Mouse (Mus musculus) heart, adult 18-20 months (tissue): ENCODE results near the gene Crat. TPM values are rescaled to one million over a fixed set of nuclear protein-coding genes. Genes with fewer than 3 reads are reported as not detected.

Source experiments
- DNase-seq, 2 experiments: peaks; one replicate each; pipeline ENCODE4 v3.0.0; 2021 to 2022; ENCODE audit warnings: mixed read lengths in 1 of 2
- total RNA-seq, 2 experiments: library from RNA; stranded (reverse); gene quantifications; 2 replicates each; pipeline ENCODE4 v1.2.3; 2021

The Crat gene
- total RNA-seq, 2 experiments from 2014 or later = 507 to 509 TPM

DNA sequence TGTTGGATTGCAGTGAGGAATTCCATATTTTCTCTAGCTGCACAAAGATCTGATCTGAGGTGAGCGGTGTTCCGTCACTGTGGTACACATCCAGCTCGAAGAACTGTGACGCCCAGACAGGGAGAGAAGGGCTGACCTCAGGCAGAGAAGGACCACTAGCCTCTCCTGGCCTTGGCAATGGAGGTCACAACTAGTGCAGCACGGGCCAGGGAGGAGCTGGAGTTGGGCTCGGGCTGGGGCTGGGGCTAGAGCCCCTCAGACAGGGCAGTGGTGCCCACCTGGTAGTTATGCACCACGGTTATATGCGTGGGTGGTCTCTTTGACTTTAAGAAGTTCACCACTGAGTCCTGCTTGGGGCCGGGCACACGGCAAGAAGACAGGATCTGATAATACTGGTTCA is 7.8 kb downstream of the Crat start:
- DNase-seq = no peak

- DNase-seq = peak in 1 of 2 experiments; percentile 54
Measured at GRCm38 (mm10) chr2:30407221-30407620, 8.4 kb downstream of the Crat start.

DNA sequence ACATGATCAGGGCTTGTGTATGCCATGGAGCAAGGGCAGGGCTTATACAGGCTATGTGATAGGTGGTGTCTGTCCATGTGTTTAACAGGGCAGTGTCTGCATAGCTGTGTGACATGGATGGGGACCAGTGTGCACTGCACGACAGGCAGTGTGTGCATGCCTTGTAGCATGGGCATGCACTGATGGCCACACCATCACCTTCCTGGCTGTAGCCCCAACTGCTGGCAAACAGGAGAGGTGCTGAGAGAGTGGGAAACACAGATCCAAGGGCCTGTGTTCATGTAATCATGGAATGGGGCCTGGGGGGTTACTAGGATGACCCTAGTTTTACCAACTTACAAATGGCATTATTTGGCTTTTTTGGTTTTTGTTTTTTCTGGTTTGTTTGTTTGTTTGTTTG is 11.7 kb downstream of the Crat start:
- no peak for DNase-seq

- no peak for DNase-seq
Measured at GRCm38 (mm10) chr2:30402843-30403242, 12.8 kb downstream of the Crat start.

DNA sequence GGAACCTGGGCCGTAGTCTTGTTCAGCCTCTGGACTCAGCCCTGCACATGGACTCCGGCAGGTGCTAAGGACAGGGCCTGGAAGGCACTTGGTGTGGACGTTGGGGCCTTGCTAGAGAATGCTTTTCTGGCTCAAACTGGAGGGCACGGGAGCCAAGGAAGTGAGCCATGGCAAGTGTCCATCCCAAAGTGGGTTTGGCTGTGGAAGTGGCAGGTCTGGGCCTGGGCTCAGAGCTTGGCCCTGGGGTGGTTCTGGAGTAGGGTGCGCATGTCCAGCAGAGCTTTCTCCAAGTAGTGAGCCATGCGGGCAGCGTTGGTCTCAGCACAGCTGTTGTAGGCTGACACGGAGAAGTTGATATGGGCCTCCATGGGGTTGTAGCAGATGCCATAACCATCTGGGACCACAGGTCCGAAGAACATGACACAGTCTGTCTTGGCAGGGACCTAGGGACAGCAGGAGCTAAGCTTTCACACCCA is 13.2 kb downstream of the Crat start:
- DNase-seq = peak in 1 of 2 experiments; percentile 80

DNA sequence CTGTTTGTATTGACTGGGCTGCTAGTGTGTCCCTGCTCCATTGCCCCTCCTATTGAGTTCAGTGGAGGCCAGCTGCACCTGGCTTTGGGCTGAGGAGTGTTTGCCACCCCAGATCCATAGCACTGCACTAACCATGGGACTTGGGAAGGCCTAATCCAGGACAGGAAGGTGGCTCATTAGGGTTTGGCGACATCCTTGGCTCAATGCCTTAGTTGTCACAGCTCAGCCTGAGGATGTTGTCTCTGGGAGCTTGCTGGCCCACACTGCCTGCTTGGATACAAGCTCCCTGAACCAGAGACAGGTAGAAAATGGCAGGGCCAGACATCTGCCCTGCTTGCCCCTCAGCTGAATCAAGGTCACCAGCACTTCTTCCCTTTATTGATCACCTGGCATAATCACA is 14.0 kb downstream of the Crat start:
- DNase-seq = no peak

DNA sequence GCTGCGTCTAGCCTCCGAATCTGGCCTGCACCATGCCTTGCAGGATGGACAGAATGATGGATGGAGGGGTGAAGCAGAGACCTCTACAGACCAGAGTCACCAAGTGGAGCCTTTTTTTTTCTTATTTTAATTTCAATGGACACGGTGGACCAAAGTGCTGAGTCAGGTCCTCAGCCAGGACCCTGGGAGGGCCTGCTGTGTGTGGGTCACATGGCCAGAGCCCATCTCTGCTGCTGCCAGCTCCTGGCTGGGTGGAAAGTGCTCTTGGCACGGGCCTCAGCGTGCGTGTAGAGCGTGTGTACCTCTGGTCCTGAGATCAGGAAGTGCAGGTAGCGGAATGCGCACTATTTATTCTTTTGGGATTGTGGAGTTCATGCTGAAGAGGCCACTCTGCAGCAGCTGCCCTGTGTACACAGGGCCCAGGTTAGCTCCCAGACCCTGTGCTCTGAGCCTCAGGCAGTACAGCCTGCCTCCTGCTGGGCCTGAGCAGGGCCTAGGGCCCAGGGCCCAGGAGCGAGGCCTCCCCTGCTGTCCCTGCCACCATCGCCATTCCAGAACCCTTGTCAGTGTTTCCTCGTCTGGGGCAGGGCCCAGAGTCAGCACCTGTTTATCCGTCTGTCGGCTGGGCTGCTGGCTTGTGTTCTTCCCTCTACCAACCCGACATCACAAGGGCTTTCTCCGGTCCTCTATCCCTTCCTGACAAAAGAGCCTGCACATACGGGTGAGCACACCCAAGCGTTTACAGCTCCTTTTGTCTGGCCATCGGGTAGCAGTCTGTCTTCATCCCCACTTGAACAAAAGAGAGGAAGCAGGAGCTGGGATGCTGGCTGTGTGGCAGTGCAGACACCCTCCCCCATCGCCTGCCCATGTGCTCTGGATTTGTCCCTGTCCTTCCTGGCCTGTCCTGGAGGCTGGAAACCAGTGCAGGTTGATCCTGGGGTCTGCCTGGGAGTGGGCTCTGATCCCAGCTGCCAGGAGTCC is 16.1 kb downstream of the Crat start:
- no peak for DNase-seq

- no peak for DNase-seq
Measured at GRCm38 (mm10) chr2:30397986-30398512, 17.6 kb downstream of the Crat start.

- no peak for DNase-seq
Measured at GRCm38 (mm10) chr2:30396246-30396645, 19.4 kb downstream of the Crat start.

- DNase-seq = no peak
Measured at GRCm38 (mm10) chr2:30395757-30396156, 19.9 kb downstream of the Crat start.

GRCm38 (mm10) chr2:30393370-30393656 is 22.3 kb downstream of the Crat start:
- DNase-seq = no peak

DNA sequence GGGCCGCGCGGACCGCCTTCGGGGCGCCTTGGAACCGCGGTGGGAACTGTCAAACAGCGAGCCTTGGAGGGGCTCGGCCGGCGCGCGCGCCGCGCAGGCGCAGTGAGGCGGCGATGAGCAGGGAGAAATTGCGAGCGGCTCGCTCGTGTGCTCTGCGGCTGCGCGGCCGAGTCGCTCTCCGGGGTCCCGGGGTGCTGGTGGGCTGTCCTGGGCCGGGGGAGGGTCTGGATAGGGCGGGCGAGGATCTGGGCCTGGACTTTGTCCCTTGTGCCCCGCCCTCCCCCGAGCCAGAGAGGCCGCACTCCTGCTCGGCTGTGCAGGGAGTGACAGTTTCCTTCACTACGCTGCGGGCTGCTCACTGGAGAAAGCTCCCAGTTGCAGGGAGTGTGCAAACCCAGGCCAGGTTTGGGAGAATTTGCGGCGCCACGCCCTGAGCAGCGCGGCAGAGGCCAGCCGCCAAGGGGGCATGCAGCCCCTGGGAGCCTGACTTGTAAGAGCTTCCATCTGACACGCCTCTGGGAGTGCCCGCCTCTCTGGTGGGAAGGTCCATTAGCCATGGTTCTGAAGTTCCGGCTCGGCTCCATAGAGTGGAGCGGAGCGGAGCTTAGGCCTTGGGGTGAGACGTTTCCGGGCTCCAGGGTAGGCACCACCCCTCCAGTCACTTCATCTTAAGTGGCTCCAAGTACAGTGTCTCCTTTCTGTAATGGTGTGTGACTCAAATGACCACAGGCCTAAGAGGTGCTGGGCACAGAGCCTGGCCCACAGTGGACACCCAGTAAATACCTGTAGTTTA is 22.8 kb downstream of the Crat start:
- DNase-seq = peak; percentile 88 to 90

- peak; percentile 94 to 98 for DNase-seq
Measured at GRCm38 (mm10) chr2:30392114-30392576, 23.5 kb downstream of the Crat start, which contains the start of gene Dolpp1. Gene Dolpp1 (plus strand): TSS chr2:30392254.

- DNase-seq = no peak
Measured at GRCm38 (mm10) chr2:30389000-30389399, 26.6 kb downstream of the Crat start.

GRCm38 (mm10) chr2:30386913-30387312 is 28.7 kb downstream of the Crat start:
- DNase-seq = no peak

DNA sequence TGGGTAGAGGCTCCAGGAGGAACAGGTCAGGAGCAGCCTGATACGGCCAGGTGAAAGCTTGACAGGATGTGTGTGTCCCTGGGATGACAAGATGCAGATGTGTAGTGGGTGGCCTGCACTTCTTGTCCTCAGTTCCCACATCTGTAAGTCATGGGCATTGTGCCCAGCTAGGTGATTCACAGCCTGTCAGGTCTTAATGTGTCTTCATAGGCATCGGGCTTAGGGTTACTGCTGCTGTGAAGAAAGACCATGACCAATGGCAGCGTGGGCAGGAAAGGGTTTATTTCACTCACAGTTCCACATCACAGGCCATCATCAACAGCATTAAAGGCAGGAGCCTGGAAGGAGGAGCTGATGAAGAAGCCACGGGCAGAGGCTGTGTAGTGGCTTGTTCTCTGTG is 30.0 kb downstream of the Crat start:
- no peak for DNase-seq

GRCm38 (mm10) chr2:30384814-30385213 is 30.8 kb downstream of the Crat start:
- no peak for DNase-seq

GRCm38 (mm10) chr2:30381377-30381725 is 34.3 kb downstream of the Crat start:
- peak; percentile 70 to 86 for DNase-seq

DNA sequence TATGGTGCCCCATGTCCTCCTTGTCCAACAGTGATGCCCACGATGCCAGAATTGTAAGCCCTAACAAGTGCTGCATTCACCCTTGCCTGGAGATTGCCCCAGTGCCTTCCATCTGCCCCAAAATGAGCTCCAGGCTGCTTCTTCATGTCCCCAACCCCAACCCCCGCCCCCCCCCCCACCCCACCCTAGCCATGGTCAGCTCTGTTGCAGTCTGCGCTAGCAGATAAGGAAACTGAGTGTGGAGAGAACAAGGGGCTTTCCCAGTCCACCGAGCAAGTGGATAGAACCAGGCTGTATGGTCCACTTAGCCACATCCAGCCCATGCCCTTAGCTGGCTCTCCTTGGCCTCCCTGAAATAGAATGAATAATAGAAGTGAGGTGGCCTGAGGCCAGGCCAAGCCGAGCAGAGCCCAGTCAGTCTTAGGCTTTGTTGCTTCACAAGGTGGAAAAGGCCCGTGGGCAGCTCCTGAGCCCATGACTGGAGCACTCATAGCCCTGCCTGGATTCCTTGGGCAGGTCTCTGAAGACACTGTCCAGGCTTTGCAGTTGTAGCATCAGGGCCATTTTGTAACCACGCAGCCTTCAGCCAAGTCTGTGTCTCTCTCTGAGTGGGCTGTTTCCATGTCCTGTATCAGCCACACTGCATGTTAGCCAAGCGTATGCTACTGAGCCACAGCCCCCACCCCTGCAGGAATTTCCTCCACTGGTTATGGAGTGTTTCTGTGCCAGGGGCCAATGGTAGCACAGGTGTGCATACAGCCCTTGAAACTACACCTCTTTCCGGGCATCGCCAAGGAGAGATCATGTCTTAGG is 34.8 kb downstream of the Crat start:
- peak in 1 of 2 experiments; percentile 70 for DNase-seq

- DNase-seq = no peak
Measured at GRCm38 (mm10) chr2:30379307-30379706, 36.3 kb downstream of the Crat start.

GRCm38 (mm10) chr2:30377721-30378120 is 37.9 kb downstream of the Crat start:
- no peak for DNase-seq

- DNase-seq = no peak
Measured at GRCm38 (mm10) chr2:30375893-30376292, 39.7 kb downstream of the Crat start.
